Mouse (Mus musculus): ENCODE data around the gene Olfr1193.
"Not testable (repeated sequence)": the region's sequence is repeated elsewhere in the genome, so short reads cannot be mapped to it uniquely, and the experiment has no call there.

GRCm38 (mm10) chr2:88675328-88675727, at the start of gene Olfr1193:
- TF ChIP-seq CTCF (conservative IDR thresholded peaks at IDR 0.05; ENCODE audit: low read length); NANOG (IDR thresholded peaks at IDR 0.05; ENCODE audit: borderline replicate concordance, low read length); POU5F1 (IDR thresholded peaks at IDR 0.05; ENCODE audit: borderline replicate concordance, low read length): not testable (repeated sequence)
